Mouse (Mus musculus): ENCODE results near the gene Myo16.

Gene Myo16

GRCm38 (mm10) chr8:10402606-10403005 lies 248.9 kb downstream of the Myo16 start:
- no peak for DNase-seq (ENCODE audit: extremely low read depth, insufficient read length, low spot score)

DNA sequence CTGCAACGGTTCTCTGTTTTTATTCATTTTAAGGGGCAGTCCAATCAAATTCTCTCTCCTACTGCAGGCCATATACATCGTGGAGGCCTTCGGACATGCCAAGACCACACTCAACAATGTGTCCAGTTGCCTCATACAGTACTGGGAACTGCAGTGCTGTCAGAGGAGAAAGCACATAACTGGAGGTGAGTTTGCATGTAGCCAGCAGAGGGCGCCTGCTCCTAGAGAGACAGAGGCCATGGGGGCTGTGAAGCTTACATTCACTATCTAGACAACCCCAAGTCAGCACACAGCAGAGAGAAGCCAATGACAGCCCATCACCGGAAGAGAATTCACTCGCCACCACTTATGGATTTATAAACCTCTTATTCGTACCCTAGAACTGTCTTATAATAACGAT lies 251.8 kb downstream of the Myo16 start:
- DNase-seq (ENCODE audit: extremely low read depth, insufficient read length, low spot score) = no peak

GRCm38 (mm10) chr8:10409043-10409442 lies 255.3 kb downstream of the Myo16 start:
- DNase-seq (ENCODE audit: extremely low read depth, insufficient read length, low spot score) = no peak

GRCm38 (mm10) chr8:10411511-10411910 lies 257.8 kb downstream of the Myo16 start:
- no peak for DNase-seq (ENCODE audit: extremely low read depth, insufficient read length, low spot score)

- no peak for DNase-seq (ENCODE audit: extremely low read depth, insufficient read length, low spot score)
Measured at GRCm38 (mm10) chr8:10413881-10414280, 260.2 kb downstream of the Myo16 start.

DNA sequence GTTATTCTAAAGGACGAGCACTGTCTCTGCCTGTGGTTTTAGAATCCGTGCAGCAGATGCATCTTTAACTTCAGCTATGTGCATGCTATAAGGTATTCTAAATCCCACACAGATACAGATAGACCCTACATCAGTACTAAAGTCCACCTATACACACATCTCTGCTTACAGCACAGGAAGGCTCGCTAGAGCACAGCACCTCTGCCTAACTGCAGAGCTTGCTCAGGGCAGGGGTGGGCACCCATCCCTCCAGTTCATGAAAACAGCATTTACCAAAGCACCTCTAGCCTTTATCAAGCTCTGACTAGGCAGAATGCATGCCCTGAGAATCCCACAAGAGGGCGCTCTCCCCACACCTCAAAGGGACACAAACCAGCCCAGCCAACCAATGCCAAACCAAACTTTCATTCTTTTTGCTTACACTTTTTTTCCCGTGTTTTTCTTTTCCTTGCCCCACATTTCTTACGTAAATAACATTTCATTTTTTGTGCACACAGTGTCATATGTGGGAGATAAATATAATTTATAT lies 261.0 kb downstream of the Myo16 start:
- peak; percentile 20 for DNase-seq (ENCODE audit: extremely low read depth, insufficient read length, low spot score)

GRCm38 (mm10) chr8:10415288-10415687 lies 261.6 kb downstream of the Myo16 start:
- no peak for DNase-seq (ENCODE audit: extremely low read depth, insufficient read length, low spot score)

- DNase-seq (ENCODE audit: extremely low read depth, insufficient read length, low spot score) = no peak
Measured at GRCm38 (mm10) chr8:10415885-10416284, 262.2 kb downstream of the Myo16 start.

DNA sequence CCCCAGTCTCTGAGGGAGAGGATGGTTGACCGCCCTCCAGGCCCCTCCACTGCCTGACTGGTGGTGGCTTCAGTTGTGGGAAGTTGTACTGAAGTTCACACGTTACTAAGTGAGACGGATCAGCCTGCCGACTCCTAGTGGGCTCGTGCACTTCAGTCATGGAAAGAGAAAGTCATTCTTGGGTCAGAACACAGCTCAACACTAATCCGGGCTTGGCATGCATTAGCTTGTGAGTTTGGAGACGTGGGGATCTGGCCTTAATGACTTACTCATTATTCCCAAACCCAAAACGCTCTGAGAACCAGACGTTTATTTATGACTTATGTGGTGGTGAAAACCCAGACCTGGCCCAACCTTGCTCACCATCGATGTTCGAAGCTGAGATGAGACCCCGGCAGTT lies 263.1 kb downstream of the Myo16 start:
- DNase-seq (ENCODE audit: extremely low read depth, insufficient read length, low spot score) = no peak

DNA sequence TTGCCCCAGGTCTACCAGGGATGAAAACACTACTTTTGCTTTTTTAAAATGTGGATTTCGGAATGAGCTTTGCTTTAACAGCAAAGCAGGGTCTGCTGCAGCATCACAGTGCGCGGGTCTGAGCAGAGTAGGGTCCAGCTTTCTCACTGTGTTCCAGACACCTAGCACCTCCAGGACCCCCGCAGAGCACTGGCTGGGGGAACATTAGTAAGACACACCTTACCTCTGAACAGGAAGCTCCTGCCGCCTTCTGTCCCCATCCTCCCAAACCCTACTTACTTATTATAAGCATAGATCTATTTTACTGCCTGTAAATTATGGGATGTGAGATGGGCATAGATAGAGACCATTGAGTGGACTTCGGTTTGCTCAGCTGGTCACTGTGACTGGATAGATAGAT lies 263.6 kb downstream of the Myo16 start:
- no peak for DNase-seq (ENCODE audit: extremely low read depth, insufficient read length, low spot score)

DNA sequence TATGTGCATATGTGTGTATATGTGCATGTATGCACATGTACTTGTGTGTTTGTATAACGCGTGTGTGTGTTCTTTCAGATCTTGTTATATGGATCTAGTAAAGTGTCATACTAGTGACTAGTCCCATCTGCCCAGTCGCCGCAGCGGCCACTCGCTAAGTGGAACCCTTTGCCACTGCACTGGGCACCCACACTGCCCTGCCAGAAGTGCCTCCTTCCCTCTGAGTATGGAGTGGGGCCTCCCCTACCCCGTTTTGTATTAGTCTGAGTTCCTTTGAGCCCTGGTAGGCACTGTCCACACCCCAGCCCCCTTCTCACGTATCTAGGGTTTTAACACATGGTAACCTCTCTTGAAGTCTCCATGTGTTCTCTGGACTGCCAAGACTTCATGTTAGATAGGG lies 264.3 kb downstream of the Myo16 start:
- DNase-seq (ENCODE audit: extremely low read depth, insufficient read length, low spot score) = no peak

GRCm38 (mm10) chr8:10418971-10419370 lies 265.3 kb downstream of the Myo16 start:
- no peak for DNase-seq (ENCODE audit: extremely low read depth, insufficient read length, low spot score)

- DNase-seq (ENCODE audit: extremely low read depth, insufficient read length, low spot score) = no peak
Measured at GRCm38 (mm10) chr8:10419726-10420125, 266.0 kb downstream of the Myo16 start.

DNA sequence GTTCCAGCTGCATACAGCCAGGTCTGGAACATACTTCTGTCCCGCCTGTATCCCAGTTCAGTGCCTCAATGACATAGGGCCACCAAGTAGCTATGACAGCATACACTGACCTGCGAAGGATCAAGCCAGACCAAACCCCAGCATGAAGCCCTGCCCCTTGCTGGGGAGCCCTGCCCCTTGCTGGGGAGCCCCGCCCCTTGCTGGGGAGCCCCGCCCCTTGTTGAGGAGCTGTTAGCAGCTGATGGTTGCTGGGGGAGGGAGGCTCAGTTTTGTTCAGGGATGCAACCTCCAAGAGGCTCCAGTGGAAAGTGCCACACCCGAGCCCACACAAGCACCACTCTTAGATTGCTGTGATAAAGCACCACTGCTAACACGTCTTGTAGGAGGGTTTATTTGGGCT lies 266.8 kb downstream of the Myo16 start:
- no peak for DNase-seq (ENCODE audit: extremely low read depth, insufficient read length, low spot score)

- no peak for DNase-seq (ENCODE audit: extremely low read depth, insufficient read length, low spot score)
Measured at GRCm38 (mm10) chr8:10421516-10422090, 267.9 kb downstream of the Myo16 start.

GRCm38 (mm10) chr8:10435492-10435891 lies 281.8 kb downstream of the Myo16 start:
- no peak for DNase-seq (ENCODE audit: extremely low read depth, insufficient read length, low spot score)

DNA sequence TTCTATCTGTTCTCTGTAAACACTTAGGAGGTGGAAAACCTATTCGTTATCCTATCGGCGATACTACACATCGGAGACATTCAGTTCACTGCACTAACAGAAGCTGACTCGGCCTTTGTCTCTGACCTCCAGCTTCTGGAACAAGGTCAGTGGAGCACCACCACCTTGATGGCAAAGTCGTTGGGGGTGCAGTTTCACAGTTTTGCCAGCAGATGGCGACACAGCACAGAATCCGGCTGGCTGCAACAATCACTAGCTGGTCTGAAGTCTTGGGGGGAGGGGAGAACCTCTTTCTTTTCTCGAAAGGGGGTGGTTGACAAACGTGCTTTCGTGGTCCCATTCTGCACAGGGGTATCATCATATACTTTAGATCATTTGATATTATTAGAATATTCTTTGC lies 285.1 kb downstream of the Myo16 start:
- peak; percentile 29 for DNase-seq (ENCODE audit: extremely low read depth, insufficient read length, low spot score)

DNA sequence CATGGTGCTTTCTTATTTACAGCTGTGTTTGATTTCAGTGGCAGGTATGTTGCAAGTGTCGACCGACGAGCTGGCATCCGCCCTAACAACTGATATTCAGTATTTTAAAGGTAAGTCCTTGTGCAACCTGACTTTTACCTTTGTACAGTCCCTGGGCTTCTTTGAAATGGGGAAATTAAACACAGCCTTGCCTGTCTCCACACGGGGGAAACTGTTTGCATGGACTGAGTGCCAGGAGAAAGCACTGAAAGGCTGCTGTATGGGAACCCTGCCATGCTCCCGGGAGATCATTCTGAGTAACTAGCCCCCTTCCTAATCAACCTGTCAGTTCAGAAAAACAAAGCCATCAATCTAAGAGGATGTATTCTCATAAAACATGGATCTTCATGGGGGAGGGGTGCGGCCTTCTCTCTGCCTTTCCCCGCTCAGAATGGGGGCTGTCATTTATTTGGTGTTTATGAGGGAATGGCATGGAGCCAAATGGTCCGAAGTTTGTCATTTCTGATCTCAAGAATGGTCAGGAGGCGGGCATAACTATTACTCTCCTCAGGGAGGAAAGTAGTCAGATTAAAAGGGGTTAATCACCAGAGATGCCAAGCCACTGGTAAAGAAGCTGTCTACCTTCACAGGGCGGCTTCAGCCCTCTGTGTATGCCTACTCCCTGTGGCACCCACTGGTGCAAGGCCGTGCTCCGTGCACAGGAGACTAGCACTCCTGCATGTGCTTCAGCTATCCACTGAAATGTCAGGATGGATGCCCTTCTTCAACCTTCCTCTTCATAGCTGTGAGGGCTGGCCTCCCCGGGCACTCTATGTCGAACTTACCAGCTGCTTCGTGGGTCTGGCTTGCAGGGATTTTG lies 286.1 kb downstream of the Myo16 start:
- DNase-seq (ENCODE audit: extremely low read depth, insufficient read length, low spot score) = no peak

- no peak for DNase-seq (ENCODE audit: extremely low read depth, insufficient read length, low spot score)
Measured at GRCm38 (mm10) chr8:10442562-10442961, 288.9 kb downstream of the Myo16 start.

GRCm38 (mm10) chr8:10445011-10445410 lies 291.3 kb downstream of the Myo16 start:
- no peak for DNase-seq (ENCODE audit: extremely low read depth, insufficient read length, low spot score)

DNA sequence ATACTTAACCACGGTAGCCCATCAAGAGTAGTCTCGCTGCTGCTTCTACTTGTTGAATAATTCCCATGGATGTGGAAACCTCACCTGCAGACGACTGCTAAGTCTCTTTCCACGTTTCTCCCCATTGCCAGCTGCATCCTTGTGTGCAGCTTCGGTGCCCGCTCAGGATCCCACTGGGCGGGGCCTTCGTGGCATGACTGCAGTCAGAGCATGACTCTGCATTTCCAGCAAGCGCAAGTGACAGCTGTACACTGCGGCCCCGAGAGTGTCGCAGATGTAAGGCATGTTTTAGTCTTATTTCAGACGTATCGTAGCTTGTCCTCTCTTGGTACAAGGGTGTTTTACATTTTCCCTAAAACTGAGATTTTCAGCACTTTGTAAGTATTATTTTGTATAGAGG lies 294.8 kb downstream of the Myo16 start:
- peak; percentile 58 for DNase-seq (ENCODE audit: extremely low read depth, insufficient read length, low spot score)

DNA sequence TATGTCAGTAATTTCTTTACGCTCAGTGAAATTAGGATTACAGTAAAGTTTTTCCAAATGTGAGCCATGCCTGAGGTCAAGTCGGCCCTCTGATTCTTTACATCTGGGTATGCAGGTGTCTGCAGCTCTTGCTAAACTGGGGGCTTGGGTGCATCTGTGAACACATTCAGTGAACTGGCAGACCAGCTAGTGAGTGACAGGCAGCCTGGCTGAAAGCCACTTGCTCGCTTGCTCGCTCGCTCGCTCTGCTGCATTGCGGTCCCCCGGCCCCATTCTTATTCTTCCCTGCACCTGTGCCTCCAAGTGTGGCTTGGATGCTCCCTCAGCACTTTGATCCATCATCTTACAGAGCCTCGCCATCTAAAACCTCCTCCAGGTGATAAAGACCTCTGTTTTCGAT lies 299.3 kb downstream of the Myo16 start:
- no peak for DNase-seq (ENCODE audit: extremely low read depth, insufficient read length, low spot score)
